Mouse (Mus musculus): Measurements from ENCODE around the gene Tppp2.

GRCm38 (mm10) chr14:51877517-51877916 lies 40.7 kb upstream of the Tppp2 start:
- TF ChIP-seq POLR2A (IDR thresholded peaks at IDR 0.05; ENCODE audit: borderline replicate concordance, insufficient read depth, low read length) (no peak), CTCF (IDR thresholded peaks at IDR 0.05; ENCODE audit: borderline replicate concordance, insufficient read depth, low read depth, low read length) (no peak)
